Mouse (Mus musculus): ENCODE results near the gene BC067074. TPM values are rescaled to one million over a fixed set of nuclear protein-coding genes. Genes with fewer than 3 reads are reported as not detected.

BC067074 gene
- total RNA-seq, 2 experiments from 2014 or later, result 1.1 to 1.2 TPM

DNA sequence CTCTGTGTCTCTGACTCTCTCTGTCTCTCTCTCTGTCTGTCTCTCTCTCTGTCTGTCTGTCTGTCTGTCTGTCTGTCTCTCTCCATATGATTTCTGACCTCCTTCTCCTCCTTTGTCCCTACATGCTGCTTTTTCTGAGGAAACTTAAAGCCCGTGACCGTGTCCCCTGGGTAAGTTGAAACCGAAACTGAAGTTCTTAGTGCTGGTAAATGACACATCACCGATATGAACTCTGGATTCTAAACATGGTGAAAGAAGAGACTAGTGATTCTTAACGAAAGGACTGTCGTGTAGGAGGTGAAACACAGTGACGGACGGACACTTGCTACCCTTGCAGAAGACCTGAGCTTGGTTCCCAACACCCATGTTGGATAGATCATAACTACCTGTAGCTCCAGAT, 21.8 kb upstream of the BC067074 start:
- DNase-seq (ENCODE audit: extremely low spot score in 1 of 2, low spot score in 2 of 2), result no peak
- intact Hi-C loops (cut with DNase I), result no loop called here
- TF ChIP-seq CTCF (IDR thresholded peaks at IDR 0.05), result no peak
- H3K4me3 ChIP-seq, result no peak overlapping the region
- H3K27ac ChIP-seq, result no peak overlapping the region

DNA sequence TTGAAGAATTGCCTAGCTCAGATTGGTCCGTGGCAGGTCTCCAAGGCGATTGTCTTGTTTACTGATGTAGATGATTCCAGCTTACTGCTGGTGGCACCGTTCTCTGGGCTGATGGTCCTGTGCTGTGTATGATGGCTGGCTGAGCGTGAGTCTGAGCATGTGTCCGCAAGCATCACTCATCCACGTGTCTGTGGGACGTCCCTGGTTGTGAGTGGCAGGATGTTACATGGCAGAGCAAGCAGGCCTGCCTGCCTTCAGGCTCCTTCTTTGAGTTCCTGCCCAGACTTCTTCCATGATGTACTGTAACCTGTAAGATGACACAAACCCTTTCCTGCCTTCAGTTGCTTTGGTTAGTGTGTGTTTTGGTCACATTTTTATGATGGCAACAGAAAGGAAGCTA, 5.8 kb upstream of the BC067074 start:
- intact Hi-C loops (cut with DNase I), result no loop called here
- TF ChIP-seq CTCF (IDR thresholded peaks at IDR 0.05), result no peak
- no peak for DNase-seq (ENCODE audit: extremely low spot score in 1 of 2, low spot score in 2 of 2)
- Histone ChIP-seq H3K4me3 (no peak overlapping the region), H3K27ac (no peak overlapping the region)

DNA sequence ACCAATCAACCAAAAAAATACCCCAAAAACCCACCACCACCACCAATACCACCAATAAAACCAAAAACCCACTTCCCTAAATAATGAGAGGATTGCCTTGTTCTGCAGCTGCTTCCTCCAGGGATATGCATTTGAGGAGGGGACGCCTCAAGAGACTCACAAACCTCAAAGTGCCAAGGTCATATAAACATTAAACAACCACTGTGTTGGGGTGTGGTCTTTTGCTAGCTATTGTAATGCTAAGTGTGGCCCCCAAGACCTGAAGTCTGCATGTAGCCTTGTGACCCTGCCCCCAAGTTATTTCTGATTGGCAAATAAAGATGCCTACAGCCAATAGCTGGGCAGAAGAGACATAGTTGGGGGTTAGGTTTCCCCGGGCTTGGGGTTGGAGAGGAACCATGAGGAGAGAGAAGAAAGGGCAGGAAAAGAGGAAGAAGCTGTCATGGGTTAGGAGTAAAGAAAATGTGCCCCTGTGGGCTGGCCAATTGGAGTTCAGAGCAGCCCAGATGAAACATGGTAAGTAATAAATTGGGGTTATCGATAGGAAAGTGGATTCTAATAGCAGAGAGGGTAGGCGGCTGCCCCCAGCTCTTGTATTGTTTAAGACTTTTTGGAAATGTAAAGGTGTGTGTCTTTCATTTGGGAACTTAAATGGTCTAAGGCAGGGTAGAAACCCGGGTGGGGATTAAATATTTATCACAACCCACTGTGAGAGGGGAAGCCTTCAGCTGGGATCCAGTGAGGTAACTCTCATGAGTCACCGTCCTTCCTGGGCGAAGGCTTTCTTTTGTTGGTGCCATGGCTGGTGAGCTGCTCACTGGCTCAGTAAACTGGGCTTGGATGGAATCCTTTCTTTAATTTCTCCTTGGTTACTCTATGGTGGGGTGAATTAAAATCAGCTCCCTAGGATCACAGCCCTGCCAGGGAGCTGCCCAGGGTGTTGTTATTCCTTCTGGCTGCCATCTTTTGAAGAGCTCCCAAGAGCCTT, 4.5 kb upstream of the BC067074 start:
- TF ChIP-seq CTCF (IDR thresholded peaks at IDR 0.05), result no peak
- DNase-seq (ENCODE audit: extremely low spot score in 1 of 2, low spot score in 2 of 2), result no peak
- no peak overlapping the region for H3K4me3 ChIP-seq
- no peak overlapping the region for H3K27ac ChIP-seq
- intact Hi-C loops (cut with DNase I), result no loop called here

DNA sequence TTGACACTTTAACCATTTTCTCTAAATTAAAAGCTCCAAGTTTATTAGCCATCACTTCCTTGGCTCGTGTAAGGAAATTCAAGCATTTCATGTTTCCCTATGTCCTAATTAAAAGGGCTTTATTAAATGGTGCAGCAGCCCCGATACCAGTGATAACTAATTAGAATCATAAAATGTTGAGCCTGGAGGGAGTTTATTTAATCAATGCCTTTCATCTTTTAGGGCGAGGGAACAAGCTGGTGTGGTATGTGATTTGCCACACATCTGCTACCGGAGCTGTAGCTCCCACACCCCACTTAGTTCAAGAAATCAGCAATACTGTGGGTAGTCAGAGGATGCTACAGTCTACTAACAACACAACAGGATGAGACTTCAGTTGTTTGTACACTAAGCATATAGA, 3.2 kb upstream of the BC067074 start:
- no peak for DNase-seq (ENCODE audit: extremely low spot score in 1 of 2, low spot score in 2 of 2)
- Histone ChIP-seq H3K27ac (no peak overlapping the region), H3K4me3 (no peak overlapping the region)
- no peak for TF ChIP-seq CTCF (IDR thresholded peaks at IDR 0.05)
- intact Hi-C loops (cut with DNase I), result no loop called here

DNA sequence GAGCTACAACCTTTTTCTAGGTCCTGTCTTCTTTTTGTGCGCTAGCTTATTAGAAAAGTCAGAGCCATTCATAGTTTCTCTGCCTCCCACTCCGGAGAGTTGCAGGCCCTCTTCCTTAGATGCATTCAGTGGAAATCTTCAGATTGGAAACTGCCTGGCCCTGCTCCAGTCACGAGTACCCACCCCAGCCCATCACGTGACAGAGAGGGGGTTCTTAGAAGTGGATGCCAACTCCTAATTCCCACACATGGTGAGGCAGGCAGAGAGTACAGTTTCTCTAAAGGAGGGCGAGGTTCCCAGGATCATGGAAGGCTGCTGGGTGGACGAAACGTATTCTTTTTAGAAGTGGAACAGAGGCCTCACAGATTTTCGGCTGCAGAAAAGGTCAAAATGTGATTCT, 958 bp upstream of the BC067074 start:
- Histone ChIP-seq H3K4me3 (no peak overlapping the region), H3K27ac (no peak overlapping the region)
- intact Hi-C loops (cut with DNase I), result no loop called here
- DNase-seq (ENCODE audit: extremely low spot score in 1 of 2, low spot score in 2 of 2), result no peak
- no peak for TF ChIP-seq CTCF (IDR thresholded peaks at IDR 0.05)

DNA sequence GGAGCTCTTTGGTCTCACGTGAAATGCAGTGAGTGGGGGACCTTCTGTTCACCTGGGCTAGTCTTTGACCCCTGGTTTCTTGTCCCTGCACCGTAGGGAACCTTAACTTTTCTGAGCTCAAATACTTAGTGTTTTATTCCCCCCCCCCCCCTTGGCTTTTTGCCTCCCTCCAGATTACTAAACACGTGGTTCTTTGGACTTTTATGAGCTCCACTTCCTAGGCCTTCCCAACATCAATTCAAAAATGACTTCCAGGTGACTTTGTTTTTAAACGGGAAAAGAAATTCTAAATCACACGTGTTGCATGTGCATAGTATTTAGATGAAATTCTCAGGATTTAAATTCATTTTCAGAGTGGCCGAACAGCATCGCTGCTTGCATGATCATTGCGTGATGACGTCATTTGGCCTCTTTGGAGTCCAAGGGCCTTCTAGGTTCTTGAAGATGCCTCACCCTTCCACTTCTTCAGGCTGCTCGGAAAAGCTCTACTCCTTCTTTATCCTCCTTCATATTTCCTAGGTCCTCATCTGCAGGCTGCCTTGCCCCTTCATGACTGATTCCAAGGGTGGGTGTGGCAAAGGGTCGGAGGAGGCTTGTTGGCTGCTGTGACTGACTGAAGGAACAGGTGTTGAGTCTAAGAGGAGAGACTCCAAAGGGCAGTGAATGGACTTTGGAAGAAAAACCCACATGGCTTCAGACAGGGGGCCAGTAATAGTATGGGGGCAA, 911 bp downstream of the BC067074 start:
- TF ChIP-seq CTCF (IDR thresholded peaks at IDR 0.05), result no peak
- no peak overlapping the region; the same call in 1 of the 2 replicates for H3K4me3 ChIP-seq
- DNase-seq (ENCODE audit: extremely low spot score in 1 of 2, low spot score in 2 of 2), result no peak
- intact Hi-C loops (cut with DNase I), result no loop called here
- H3K27ac ChIP-seq, result no peak overlapping the region

DNA sequence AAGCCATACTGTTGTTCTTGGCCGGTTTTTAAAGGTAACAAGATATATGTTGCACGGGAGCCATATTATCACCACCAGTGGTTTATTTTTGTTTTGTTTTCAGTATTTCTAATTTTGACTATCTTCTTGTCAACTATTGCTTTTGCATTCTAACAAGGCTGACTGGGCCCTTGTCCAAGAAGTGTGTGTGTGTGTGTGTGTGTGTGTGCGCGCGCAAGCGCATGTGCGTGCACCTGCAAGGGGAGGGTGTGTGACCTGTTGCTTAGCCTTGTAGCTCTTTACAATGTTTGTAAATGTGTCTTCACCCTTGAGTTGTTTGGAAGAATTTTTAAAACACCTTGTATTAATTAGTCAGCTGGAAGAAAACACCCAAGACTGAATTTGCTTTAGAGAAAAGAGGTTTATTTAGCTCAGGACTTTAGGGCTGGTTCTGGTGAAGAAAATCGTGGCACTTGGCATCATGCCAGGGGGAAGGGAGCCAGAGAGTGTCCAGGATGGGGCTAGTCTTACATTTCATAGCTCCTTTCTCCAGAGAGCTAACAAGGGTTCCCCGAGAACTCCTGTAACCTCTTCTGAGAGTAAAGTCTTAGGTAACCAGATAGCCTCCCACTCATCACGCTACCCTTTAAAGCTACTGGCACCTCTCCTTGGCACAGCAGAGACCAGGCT, 3.0 kb downstream of the BC067074 start:
- H3K4me3 ChIP-seq, result no peak overlapping the region
- DNase-seq (ENCODE audit: extremely low spot score in 1 of 2, low spot score in 2 of 2), result no peak
- intact Hi-C loops (cut with DNase I), result no loop called here
- no peak overlapping the region for H3K27ac ChIP-seq
- no peak for TF ChIP-seq CTCF (IDR thresholded peaks at IDR 0.05)

DNA sequence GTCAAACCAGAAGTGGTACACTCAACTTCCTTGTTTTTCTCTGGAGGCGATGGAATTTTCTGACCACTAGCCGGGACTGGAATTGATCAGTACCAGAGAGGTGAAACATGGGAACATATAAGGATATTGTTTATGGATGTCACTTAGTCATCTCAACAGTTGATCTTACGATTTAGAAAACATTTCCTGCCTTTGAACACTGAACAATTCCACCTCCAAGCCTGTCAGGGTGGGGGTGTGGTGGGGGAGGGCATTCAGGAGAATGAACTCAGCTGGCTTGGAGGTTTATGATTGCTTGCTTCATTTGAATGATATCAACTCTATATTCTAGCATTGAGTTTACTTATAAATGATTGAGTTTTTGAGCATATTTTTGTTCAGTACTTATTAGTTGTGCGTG, 13.6 kb downstream of the BC067074 start:
- no peak overlapping the region for H3K27ac ChIP-seq
- DNase-seq (ENCODE audit: extremely low spot score in 1 of 2, low spot score in 2 of 2), result no peak
- H3K4me3 ChIP-seq, result no peak overlapping the region
- intact Hi-C loops (cut with DNase I), result no loop called here
- TF ChIP-seq CTCF (IDR thresholded peaks at IDR 0.05), result no peak

DNA sequence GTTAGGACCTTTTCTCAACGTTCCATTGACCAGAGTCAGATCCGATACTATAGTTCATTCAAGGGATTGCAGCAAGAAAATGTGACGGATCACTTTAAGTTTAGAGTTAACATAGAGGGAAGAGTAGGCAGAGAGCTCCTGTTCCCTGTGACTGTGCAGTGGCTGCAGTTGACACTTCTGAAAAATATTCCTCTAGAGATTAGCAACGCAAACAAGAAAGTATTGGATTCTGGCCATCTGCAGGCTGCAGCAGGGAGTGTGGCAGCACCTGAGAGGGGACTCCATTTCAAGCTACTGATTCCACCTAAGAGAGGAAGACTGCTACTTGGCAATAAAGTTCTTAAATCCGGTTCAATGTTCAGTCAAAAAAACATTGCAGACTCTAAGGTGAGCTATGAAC, 26.6 kb downstream of the BC067074 start:
- intact Hi-C loops (cut with DNase I), result no loop called here
- no peak overlapping the region for H3K4me3 ChIP-seq
- TF ChIP-seq CTCF (IDR thresholded peaks at IDR 0.05), result no peak
- DNase-seq (ENCODE audit: extremely low spot score in 1 of 2, low spot score in 2 of 2), result no peak
- H3K27ac ChIP-seq, result no peak overlapping the region

DNA sequence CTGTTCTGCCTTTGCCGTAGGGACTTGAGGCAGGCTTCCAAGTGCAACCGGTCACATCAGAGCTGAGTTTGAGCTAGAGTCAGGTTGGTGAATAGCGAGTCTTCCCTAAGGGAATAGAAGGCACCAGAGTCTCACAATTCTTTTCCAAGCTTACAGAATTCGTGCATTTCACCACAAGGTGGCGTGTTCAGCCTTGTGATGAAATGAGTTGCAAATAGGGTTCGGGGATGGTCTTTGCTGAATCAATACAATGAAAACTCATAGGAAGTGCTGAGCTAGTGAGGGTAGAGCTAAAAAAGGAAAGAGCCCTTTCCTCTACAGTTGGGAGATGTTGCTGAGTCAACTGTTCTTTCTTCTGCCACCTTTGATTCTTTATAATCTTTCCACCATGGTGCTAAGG, 29.0 kb downstream of the BC067074 start:
- DNase-seq (ENCODE audit: extremely low spot score in 1 of 2, low spot score in 2 of 2), result peak in 1 of 2 experiments; percentile 46
- TF ChIP-seq CTCF (IDR thresholded peaks at IDR 0.05), result peak; percentile 77
- Histone ChIP-seq H3K4me3 (no peak overlapping the region), H3K27ac (no peak overlapping the region)
- intact Hi-C loops (cut with DNase I), result loop anchor here (1.0 to 5.0 kb wide), 2 partner anchors 296 to 350 kb away; partner anchors contain the start of gene Snx18

DNA sequence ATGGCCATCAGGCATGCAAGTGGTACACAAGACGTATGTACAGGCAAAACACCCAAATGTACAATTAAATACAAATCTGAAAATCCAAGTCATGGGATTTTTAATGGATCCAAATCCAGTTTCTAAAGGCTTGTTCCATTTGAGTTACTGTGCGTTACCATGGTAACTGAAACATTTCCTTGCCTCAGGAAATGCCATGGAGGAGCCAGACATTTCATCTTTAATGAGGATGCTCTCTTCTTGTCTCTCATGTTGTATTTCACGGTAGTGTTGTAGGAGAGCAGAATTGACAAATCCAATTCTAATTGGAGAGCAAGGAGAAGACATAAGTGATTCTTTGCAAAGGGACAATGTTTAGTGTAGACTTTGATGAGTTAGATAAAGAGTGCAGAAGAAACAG, 31.3 kb downstream of the BC067074 start:
- intact Hi-C loops (cut with DNase I), result loop anchor here (5.0 kb wide), 1 partner anchor 348 kb away; no protein-coding TSS in a partner anchor
- no peak for TF ChIP-seq CTCF (IDR thresholded peaks at IDR 0.05)
- no peak overlapping the region for H3K4me3 ChIP-seq
- DNase-seq (ENCODE audit: extremely low spot score in 1 of 2, low spot score in 2 of 2), result no peak
- H3K27ac ChIP-seq, result no peak overlapping the region

DNA sequence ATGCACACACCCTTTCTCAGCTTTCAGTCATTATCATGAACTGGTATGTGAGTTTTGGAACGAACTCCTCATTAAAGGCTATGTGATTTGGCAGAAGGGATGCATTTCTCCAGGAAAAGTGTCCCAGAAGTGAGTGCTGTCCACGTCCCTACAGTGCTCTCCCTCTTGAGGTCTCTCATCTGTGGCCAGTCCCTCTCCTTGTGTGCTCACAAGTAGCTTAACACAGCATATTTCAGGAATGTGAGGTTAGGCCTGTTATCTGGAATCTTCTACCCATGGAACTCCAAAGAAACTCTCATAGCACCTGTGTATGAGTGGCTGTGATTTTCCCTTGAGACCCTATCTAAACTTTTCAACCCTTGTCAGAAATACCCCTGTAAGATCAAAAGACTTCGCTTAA, 32.7 kb downstream of the BC067074 start:
- TF ChIP-seq CTCF (IDR thresholded peaks at IDR 0.05), result no peak
- intact Hi-C loops (cut with DNase I), result no loop called here
- H3K4me3 ChIP-seq, result no peak overlapping the region
- H3K27ac ChIP-seq, result no peak overlapping the region
- no peak for DNase-seq (ENCODE audit: extremely low spot score in 1 of 2, low spot score in 2 of 2)
